Mouse (Mus musculus) limb, embryonic 11.5 days (tissue): Measurements from ENCODE around the gene Olfr19. TPM values are rescaled to one million over a fixed set of nuclear protein-coding genes. Genes with fewer than 3 reads are reported as not detected.
"Not testable (repeated sequence)": the region's sequence is repeated elsewhere in the genome, so short reads cannot be mapped to it uniquely, and the experiment has no call there.

Source experiments
- ATAC-seq: fragments of 200-750 bp; cut with Nextera tagmentation; 2 replicates; pipeline ENCODE4 v1.8.0; 2017; ENCODE audit warnings: low read depth; ENCODE audit not compliant: insufficient number of reproducible peaks, low FRiP score, low TSS enrichment
- DNase-seq: peaks from one replicate; pipeline ENCODE4 v3.0.0-alpha.2; 2015; ENCODE audit warnings: low spot score
- H3K27ac ChIP-seq: fragments of 300-500 bp; sonication (generic); replicated peaks from 2 replicates; pipeline ENCODE4 v1.5.1; 2014; ENCODE audit warnings: low read depth, mild to moderate bottlenecking, low read length
- H3K27me3 ChIP-seq: fragments of 300-500 bp; sonication (generic); 2 replicates; pipeline ENCODE4 v1.6.1; 2014; ENCODE audit warnings: mild to moderate bottlenecking, low read length, mixed read lengths; ENCODE audit not compliant: control insufficient read depth, insufficient read depth
- H3K36me3 ChIP-seq: fragments of 300-500 bp; sonication (generic); 2 replicates; pipeline ENCODE4 v1.6.1; 2014; ENCODE audit warnings: mild to moderate bottlenecking, low read length, moderate library complexity, mixed read lengths; ENCODE audit not compliant: control insufficient read depth, insufficient read depth
- H3K4me1 ChIP-seq: fragments of 300-500 bp; sonication (generic); 2 replicates; pipeline ENCODE4 v1.6.1; 2014; ENCODE audit warnings: low read length, mixed read lengths; ENCODE audit not compliant: control insufficient read depth, insufficient read depth
- H3K4me2 ChIP-seq: fragments of 300-500 bp; sonication (generic); 2 replicates; pipeline ENCODE4 v1.6.1; 2014; ENCODE audit warnings: low read depth, mild to moderate bottlenecking, moderate library complexity; ENCODE audit not compliant: severe bottlenecking
- H3K4me3 ChIP-seq: fragments of 300-500 bp; sonication (generic); 2 replicates; pipeline ENCODE4 v1.5.1; 2014; ENCODE audit warnings: low read depth, low read length
- H3K9ac ChIP-seq: fragments of 300-500 bp; sonication (generic); 2 replicates; pipeline ENCODE4 v1.6.1; 2014; ENCODE audit warnings: mild to moderate bottlenecking, low read length
- H3K9me3 ChIP-seq: fragments of 300-500 bp; sonication (generic); 2 replicates; pipeline ENCODE4 v1.6.1; 2016; ENCODE audit warnings: low read length; ENCODE audit not compliant: control insufficient read depth
- WGBS: fragments of 180-500 bp; shearing (Covaris S2); extraction: QIAGEN DNeasy Blood & Tissue Kit; methylation state at CpG from one replicate; pipeline ENCODE4 v1.1.7; 2014; 5-methylcytosine and 5-hydroxymethylcytosine counted together
- polyA plus RNA-seq: library from polyadenylated mRNA; unstranded; fragments of >200 nt; fragmentation: Nextera tagmentation; extraction: Ambion mirVana; gene quantifications from 2 replicates; pipeline ENCODE4 v1.2.1, GENCODE M21; 2014

The Olfr19 gene
- not detected in 2 replicates for polyA plus RNA-seq

- Histone ChIP-seq H3K4me3 (no peak within 1 kb of the TSS), H3K27me3 (no peaks in the 10 kb centered on the region), H3K36me3 (no peaks in the 10 kb centered on the region), H3K4me1 (no peaks in the 10 kb centered on the region), H3K9ac (no peak within 1 kb of the TSS), H3K27ac (no peak within 1 kb of the TSS), H3K4me2 (no peak within 1 kb of the TSS), H3K9me3 (no peaks in the 10 kb centered on the region)
- 60% methylated on average over 2 of the region's 2 CpGs for WGBS
- ATAC-seq, result no peak
- DNase-seq, result no peak
Observed at GRCm38 (mm10) chr16:16676305-16676704, at the start of gene Olfr19. Gene Olfr19, minus strand, starts transcription at chr16:16676405.

- ATAC-seq (no peak), DNase-seq (no peak)
- Histone ChIP-seq H3K4me3 (no peak overlapping the region), H3K27me3 (no peaks in the 10 kb centered on the region), H3K4me1 (no peaks in the 10 kb centered on the region), H3K9me3 (no peaks in the 10 kb centered on the region), H3K4me2 (no peak overlapping the region), H3K27ac (no peak overlapping the region), H3K9ac (no peak overlapping the region), H3K36me3 (no peaks in the 10 kb centered on the region)
- 55% methylated on average over 3 of the region's 3 CpGs for WGBS
Observed at GRCm38 (mm10) chr16:16684975-16685374, 8.8 kb upstream of the Olfr19 start.

GRCm38 (mm10) chr16:16684053-16684452 lies 7.8 kb upstream of the Olfr19 start:
- no peaks in the 10 kb centered on the region for H3K9me3 ChIP-seq
- no peaks in the 10 kb centered on the region for H3K36me3 ChIP-seq
- H3K27me3 ChIP-seq, result no peaks in the 10 kb centered on the region
- no peak for ATAC-seq
- no peak overlapping the region for H3K4me2 ChIP-seq
- H3K9ac ChIP-seq, result no peak overlapping the region
- no peak for DNase-seq
- no peak overlapping the region for H3K4me3 ChIP-seq
- no peaks in the 10 kb centered on the region for H3K4me1 ChIP-seq
- H3K27ac ChIP-seq, result no peak overlapping the region
- 79% methylated on average over 2 of the region's 2 CpGs for WGBS

- H3K9me3 ChIP-seq, result no peaks in the 10 kb centered on the region
- WGBS, result 86% methylated on average over 4 of the region's 4 CpGs
Observed at GRCm38 (mm10) chr16:16664994-16665393, 11.2 kb downstream of the Olfr19 start.

GRCm38 (mm10) chr16:16664516-16664915 lies 11.7 kb downstream of the Olfr19 start:
- not testable (repeated sequence) for ATAC-seq, H3K9me3 ChIP-seq, H3K9ac ChIP-seq, H3K4me2 ChIP-seq, DNase-seq, H3K4me3 ChIP-seq, H3K27ac ChIP-seq, H3K4me1 ChIP-seq, H3K36me3 ChIP-seq, H3K27me3 ChIP-seq

More at GRCm38 (mm10) chr16:16664994-16665393, 11.2 kb downstream of the Olfr19 start:
- H3K27me3 ChIP-seq, result no peaks in the 10 kb centered on the region
- no peak overlapping the region for H3K27ac ChIP-seq
- H3K4me2 ChIP-seq, result no peak overlapping the region
- no peaks in the 10 kb centered on the region for H3K36me3 ChIP-seq
- ATAC-seq (no peak), DNase-seq (no peak)
- no peak overlapping the region for H3K4me3 ChIP-seq
- H3K9ac ChIP-seq, result no peak overlapping the region
- no peaks in the 10 kb centered on the region for H3K4me1 ChIP-seq

GRCm38 (mm10) chr16:16645148-16645547 lies 31.1 kb downstream of the Olfr19 start:
- Histone ChIP-seq H3K9me3 (no peaks in the 10 kb centered on the region), H3K27ac (no peak overlapping the region), H3K27me3 (no peaks in the 10 kb centered on the region), H3K4me1 (no peaks in the 10 kb centered on the region), H3K36me3 (no peaks in the 10 kb centered on the region), H3K9ac (no peak overlapping the region), H3K4me3 (no peak overlapping the region), H3K4me2 (no peak overlapping the region)
- no peak for DNase-seq
- 90% methylated on average over 1 of the region's 1 CpGs for WGBS
- ATAC-seq, result no peak

- Histone ChIP-seq H3K27me3 (no peaks in the 10 kb centered on the region), H3K4me2 (no peak overlapping the region), H3K4me3 (no peak overlapping the region), H3K9ac (no peak overlapping the region), H3K36me3 (no peaks in the 10 kb centered on the region), H3K4me1 (no peaks in the 10 kb centered on the region), H3K9me3 (no peaks in the 10 kb centered on the region; the same call in 1 of the 2 replicates), H3K27ac (no peak overlapping the region)
- no peak for DNase-seq
- ATAC-seq, result no peak
Observed at GRCm38 (mm10) chr16:16633730-16634129, 42.5 kb downstream of the Olfr19 start.

Other genes starting within 250 kb of the Olfr19 start
- 10.1 and 10.2 TPM in 2 replicates for gene Fgd4, start 75.9 kb downstream of the Olfr19 start, polyA plus RNA-seq
- 0.20 TPM in 1 of 2 replicates, not detected in the other for gene Spag6l, start 153.1 kb upstream of the Olfr19 start, polyA plus RNA-seq
- not detected in 2 replicates for gene Igll1, start 187.6 kb upstream of the Olfr19 start, polyA plus RNA-seq
- 72.3 and 77.3 TPM in 2 replicates for gene Top3b, start 194.3 kb upstream of the Olfr19 start, polyA plus RNA-seq
- 3.8 TPM in 2 replicates for gene Vpreb1, start 194.4 kb upstream of the Olfr19 start, polyA plus RNA-seq
- gene Ppm1f, start 220.1 kb upstream of the Olfr19 start, polyA plus RNA-seq, result 26.5 and 31.0 TPM in 2 replicates